Mouse (Mus musculus) brain, embryonic 14.5 days (tissue): ENCODE results near the gene Znrf2.

Source experiments
- CTCF ChIP-seq: fragments of 200-500 bp; IDR thresholded peaks from 2 replicates; pipeline ENCODE4 v1.5.1; 2012; ENCODE audit warnings: inconsistent platforms, mild to moderate bottlenecking, moderate library complexity, borderline replicate concordance; ENCODE audit not compliant: insufficient read depth, insufficient read length; ENCODE audit errors: extremely low read depth
- POLR2A ChIP-seq: fragments of 200-500 bp; IDR thresholded peaks from 2 replicates; pipeline ENCODE4 v1.6.1; 2012; ENCODE audit warnings: mild to moderate bottlenecking, inconsistent platforms, borderline replicate concordance; ENCODE audit not compliant: poor library complexity, insufficient read depth, insufficient read length, severe bottlenecking; ENCODE audit errors: extremely low read depth

- no peak for TF ChIP-seq CTCF
- TF ChIP-seq POLR2A: no peak
These were observed 111.2 kb downstream of the Znrf2 start for GRCm38 (mm10) chr6:54927946-54928345.
